Mouse (Mus musculus): ENCODE measurements at regions not wholly inside any gene's neighbourhood (a gene's known extent, or its start where the extent isn't known, plus 50 kb on each side); places are given as distances from the start of the nearest gene placed in this dataset.

GRCm38 (mm10) chr2:166237554-166238269, 82.2 kb upstream of the Sulf2 start:
- no peak for DNase-seq (ENCODE audit: low spot score)

GRCm38 (mm10) chr2:166236102-166236501, 80.6 kb upstream of the Sulf2 start:
- DNase-seq (ENCODE audit: low spot score), result no peak

GRCm38 (mm10) chr2:166234579-166235212, 79.2 kb upstream of the Sulf2 start:
- DNase-seq (ENCODE audit: low spot score), result no peak

GRCm38 (mm10) chr2:166233246-166233645, 77.8 kb upstream of the Sulf2 start:
- DNase-seq (ENCODE audit: low spot score), result no peak

- no peak for DNase-seq (ENCODE audit: low spot score)
These were observed 76.9 kb upstream of the Sulf2 start for GRCm38 (mm10) chr2:166232376-166232775.

GRCm38 (mm10) chr2:166230617-166231016, 75.2 kb upstream of the Sulf2 start:
- no peak for DNase-seq (ENCODE audit: low spot score)

- DNase-seq (ENCODE audit: low spot score), result no peak
These were observed 72.9 kb upstream of the Sulf2 start for GRCm38 (mm10) chr2:166228356-166228755.

- DNase-seq (ENCODE audit: low spot score), result no peak
These were observed 72.0 kb upstream of the Sulf2 start for GRCm38 (mm10) chr2:166227496-166227895.

GRCm38 (mm10) chr2:166226929-166227328, 71.5 kb upstream of the Sulf2 start:
- DNase-seq (ENCODE audit: low spot score), result no peak

GRCm38 (mm10) chr2:166226331-166226730, 70.9 kb upstream of the Sulf2 start:
- no peak for DNase-seq (ENCODE audit: low spot score)

GRCm38 (mm10) chr2:166225354-166225753, 69.9 kb upstream of the Sulf2 start:
- DNase-seq (ENCODE audit: low spot score), result no peak

GRCm38 (mm10) chr2:166218783-166219182, 63.3 kb upstream of the Sulf2 start:
- no peak for DNase-seq (ENCODE audit: low spot score)

- DNase-seq (ENCODE audit: low spot score), result no peak
These were observed 61.0 kb upstream of the Sulf2 start for GRCm38 (mm10) chr2:166216512-166216865.

- peak; percentile 37 for DNase-seq (ENCODE audit: low spot score)
These were observed 60.4 kb upstream of the Sulf2 start for GRCm38 (mm10) chr2:166215610-166216511.

GRCm38 (mm10) chr2:166215191-166215590, 59.7 kb upstream of the Sulf2 start:
- no peak for DNase-seq (ENCODE audit: low spot score)

GRCm38 (mm10) chr2:166207145-166207508, 51.7 kb upstream of the Sulf2 start:
- no peak for DNase-seq (ENCODE audit: low spot score)

- DNase-seq (ENCODE audit: low spot score), result no peak
These were observed 51.1 kb upstream of the Sulf2 start for GRCm38 (mm10) chr2:166206396-166207144.

Data from layer of hippocampus, adult 11-12 months (tissue).